Mouse (Mus musculus) testis, adult 2 months (tissue): ENCODE results near the gene Spag9.
"Not testable (repeated sequence)": the region's sequence is repeated elsewhere in the genome, so short reads cannot be mapped to it uniquely, and the experiment has no call there.

ENCODE experiments used
- CTCF ChIP-seq: fragments of 200-500 bp; IDR thresholded peaks from 2 replicates; pipeline ENCODE4 v1.5.1; 2012; ENCODE audit warnings: low read depth, mild to moderate bottlenecking, inconsistent platforms, low read length, moderate library complexity; ENCODE audit not compliant: control insufficient read depth, insufficient read depth, insufficient replicate concordance
- POLR2A ChIP-seq: fragments of 200-500 bp; IDR thresholded peaks from 2 replicates; pipeline ENCODE4 v1.6.1; 2012; ENCODE audit warnings: low read depth, mild to moderate bottlenecking, inconsistent platforms, low read length, moderate library complexity; ENCODE audit not compliant: control insufficient read depth

DNA sequence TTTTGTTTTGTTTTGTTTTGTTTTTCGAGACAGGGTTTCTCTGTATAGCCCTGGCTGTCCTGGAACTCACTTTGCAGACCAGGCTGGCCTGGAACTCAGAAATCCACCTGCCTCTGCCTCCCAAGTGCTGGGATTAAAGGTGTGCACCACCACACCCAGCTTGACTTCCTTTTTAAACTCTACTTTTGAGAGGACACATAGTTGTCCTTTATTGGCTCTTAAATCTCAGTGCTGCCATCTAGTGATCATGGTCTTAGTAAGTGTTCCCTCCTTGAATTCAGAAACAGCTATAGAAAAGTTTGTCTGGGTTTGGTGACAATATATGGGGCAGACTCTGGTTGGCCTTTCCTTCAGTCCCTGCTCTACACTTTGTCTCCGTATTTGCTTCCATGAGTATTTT, 91.1 kb downstream of the Spag9 start:
- not testable (repeated sequence) for TF ChIP-seq POLR2A, CTCF
